Comparison of ENCODE assay signal across 27 mouse cellular contexts in genomic region chr7:123305397-123305796, GRCm38 (mm10).
A peak's percentile ranks its signal among the peaks of the same experiment; 100 is the strongest.
DNase-seq lines count a peak whose midpoint lies in the region; ATAC-seq and TF ChIP-seq lines count a peak whose summit lies in the region.
"Had no signal": no experiment of that assay in that cellular context is flagged by ENCODE, and none has a peak within 500 bp of the region (broad histone marks: within the 10 kb centered on the region; RNA-seq: fewer than 3 reads in every experiment).

No protein-coding gene starts in this region.

- H3K4me1 ChIP-seq in intestine, postnatal 0 days (replicated peaks; ENCODE audit: control insufficient read depth, insufficient read depth, low read length): no peaks in the 10 kb centered on the region
- H3K4me1 ChIP-seq in intestine, embryonic 16.5 days (ENCODE audit: control insufficient read depth, insufficient read depth, low read length): no peaks in the 10 kb centered on the region
- H3K4me1 ChIP-seq: forebrain, embryonic 13.5 days; heart, embryonic 10.5 days; heart, embryonic 15.5 days; hindbrain, embryonic 15.5 days; intestine, embryonic 15.5 days; limb, embryonic 13.5 days; lung, embryonic 15.5 days; midbrain, embryonic 10.5 days; neural tube, embryonic 12.5 days had no signal

- H3K4me2 ChIP-seq in intestine, postnatal 0 days (replicated peaks; ENCODE audit: low read depth): no peak overlapping the region
- no peak overlapping the region for H3K4me2 ChIP-seq in intestine, embryonic 16.5 days (ENCODE audit: low read depth, low read length)
- H3K4me2 ChIP-seq: forebrain, embryonic 13.5 days; heart, embryonic 15.5 days; hindbrain, embryonic 15.5 days; intestine, embryonic 15.5 days; limb, embryonic 13.5 days; liver, embryonic 11.5 days; lung, embryonic 15.5 days; neural tube, embryonic 12.5 days had no signal

- 87% methylated on average over 2 of the region's 2 CpGs for WGBS in intestine, postnatal 0 days
- 85% methylated on average over 2 of the region's 2 CpGs for WGBS in intestine, embryonic 16.5 days

- H3K9me3 ChIP-seq in intestine, postnatal 0 days (ENCODE audit: control insufficient read depth): no peaks in the 10 kb centered on the region
- H3K9me3 ChIP-seq in intestine, embryonic 16.5 days (ENCODE audit: control insufficient read depth, low read length): no peaks in the 10 kb centered on the region
- H3K9me3 ChIP-seq: forebrain, embryonic 13.5 days; heart, embryonic 10.5 days; heart, embryonic 15.5 days; hindbrain, embryonic 15.5 days; intestine, embryonic 15.5 days; limb, embryonic 13.5 days; lung, embryonic 15.5 days; midbrain, embryonic 10.5 days; neural tube, embryonic 12.5 days had no signal

- TF ChIP-seq CTCF in intestine, postnatal 0 days (IDR thresholded peaks at IDR 0.05; ENCODE audit: low read depth): 0 out of 2 replicates have a peak, but pooled peaks have one; percentile 3

- H3K27ac ChIP-seq in intestine, postnatal 0 days (ENCODE audit: low read depth, low read length): no peak overlapping the region
- H3K27ac ChIP-seq in intestine, embryonic 16.5 days (ENCODE audit: low read length): no peak overlapping the region
- H3K27ac ChIP-seq: forebrain, embryonic 13.5 days; heart, embryonic 10.5 days; heart, embryonic 15.5 days; hindbrain, embryonic 15.5 days; intestine, embryonic 15.5 days; limb, embryonic 13.5 days; lung, embryonic 15.5 days; midbrain, embryonic 10.5 days; neural tube, embryonic 12.5 days had no signal

- H3K27me3 ChIP-seq in intestine, postnatal 0 days (replicated peaks; ENCODE audit: control insufficient read depth, insufficient read depth, low read length): no peaks in the 10 kb centered on the region
- H3K27me3 ChIP-seq in intestine, embryonic 16.5 days (replicated peaks; ENCODE audit: control insufficient read depth, insufficient read depth, low read length): no peaks in the 10 kb centered on the region
- H3K27me3 ChIP-seq: forebrain, embryonic 13.5 days; heart, embryonic 15.5 days; hindbrain, embryonic 15.5 days; intestine, embryonic 15.5 days; limb, embryonic 13.5 days; lung, embryonic 15.5 days; neural tube, embryonic 12.5 days had no signal

- no peak for ATAC-seq in intestine, postnatal 0 days
- no peak for ATAC-seq in intestine, embryonic 16.5 days
- ATAC-seq in granulocyte monocyte progenitor cell, adult 5-6 weeks (replicated peaks; ENCODE audit: poor library complexity, severe bottlenecking): no peak
- ATAC-seq: CD4-positive, CD25-positive, alpha-beta regulatory T cell, adult 4 months; forebrain, embryonic 13.5 days; intestine, embryonic 15.5 days; midbrain, embryonic 16.5 days had no signal

- peaks cover 69% of the 10 kb centered on the region for H3K36me3 ChIP-seq in intestine, postnatal 0 days (ENCODE audit: control insufficient read depth, insufficient read depth)
- H3K36me3 ChIP-seq in intestine, embryonic 16.5 days (ENCODE audit: control insufficient read depth, insufficient read depth, low read length): peaks cover 25% of the 10 kb centered on the region

- DNase-seq in cerebellum, adult 11-12 months: peak; percentile 79
- peak; percentile 76 for DNase-seq in cerebellum, adult 9-10 months
- DNase-seq in cerebellum, postnatal 36 days: peak; percentile 57 to 66
- DNase-seq in layer of hippocampus, adult 18-20 months (ENCODE audit: low spot score in 2 of 2): no peak
- DNase-seq: adrenal gland, postnatal 25 days; gastrocnemius, postnatal 14 days; heart, adult 11 months; heart, postnatal 36 days; kidney, adult 9 months; kidney, postnatal 10 days; right cerebral cortex, postnatal 4 days had no signal

- no peak overlapping the region for H3K9ac ChIP-seq in intestine, postnatal 0 days (ENCODE audit: low read depth, low read length)
- no peak overlapping the region for H3K9ac ChIP-seq in intestine, embryonic 16.5 days (ENCODE audit: low read depth, low read length)
- H3K9ac ChIP-seq: forebrain, embryonic 13.5 days; heart, embryonic 15.5 days; hindbrain, embryonic 15.5 days; intestine, embryonic 15.5 days; limb, embryonic 13.5 days; lung, embryonic 15.5 days; neural tube, embryonic 12.5 days had no signal

- H3K4me3 ChIP-seq in intestine, postnatal 0 days (ENCODE audit: low read depth, low read length): no peak overlapping the region
- H3K4me3 ChIP-seq in intestine, embryonic 16.5 days (ENCODE audit: low read length): no peak overlapping the region
- H3K4me3 ChIP-seq: forebrain, embryonic 13.5 days; heart, embryonic 10.5 days; heart, embryonic 15.5 days; hindbrain, embryonic 15.5 days; intestine, embryonic 15.5 days; limb, embryonic 13.5 days; lung, embryonic 15.5 days; midbrain, embryonic 10.5 days; myocyte; neural tube, embryonic 12.5 days had no signal

Comparison
In these comparisons a context has a peak if more than half of its experiments do, and no peak if none do; other contexts are left out.
1. DNase-seq: peak in cerebellum, adult 11-12 months (single experiment), cerebellum, adult 9-10 months (single experiment) and cerebellum, postnatal 36 days (2 of 2); none in layer of hippocampus, adult 18-20 months (0 of 2).